Mouse (Mus musculus) heart, adult 2 months (tissue): ENCODE measurements around the gene Ccdc24. TPM values are rescaled to one million over a fixed set of nuclear protein-coding genes. Genes with fewer than 3 reads are reported as not detected.

Experiments
- DNase-seq, 2 experiments: peaks; one replicate each; pipeline ENCODE4 v3.0.0; 2021
- H3K27ac ChIP-seq: fragments of 200-600 bp; 2 replicates; pipeline ENCODE4 v1.8.1; 2022
- H3K27me3 ChIP-seq: fragments of 200-500 bp; 2 replicates; pipeline ENCODE4 v1.6.1; 2012; ENCODE audit warnings: mild to moderate bottlenecking, low read length, inconsistent platforms, mixed read lengths; ENCODE audit not compliant: control insufficient read depth, insufficient read depth
- H3K36me3 ChIP-seq: fragments of 200-500 bp; 2 replicates; pipeline ENCODE4 v1.6.1; 2012; ENCODE audit warnings: low read length, inconsistent platforms; ENCODE audit not compliant: control insufficient read depth, insufficient read depth
- H3K4me1 ChIP-seq: fragments of 200-500 bp; 2 replicates; pipeline ENCODE4 v1.6.1; 2011; ENCODE audit warnings: low read length; ENCODE audit not compliant: control insufficient read depth, insufficient read depth
- H3K4me3 ChIP-seq: fragments of 200-600 bp; 2 replicates; pipeline ENCODE4 v1.8.1; 2022
- H3K79me2 ChIP-seq: fragments of 200-500 bp; replicated peaks from 2 replicates; pipeline ENCODE4 v1.6.1; 2012; ENCODE audit warnings: mild to moderate bottlenecking, inconsistent platforms, low read length, moderate library complexity, mixed read lengths; ENCODE audit not compliant: control insufficient read depth, insufficient read depth
- H3K9ac ChIP-seq: fragments of 200-500 bp; 2 replicates; pipeline ENCODE4 v1.6.1; 2012; ENCODE audit warnings: low read depth, mild to moderate bottlenecking, control low read depth, inconsistent platforms, low read length, mixed read lengths
- CTCF ChIP-seq: fragments of 200-600 bp; IDR thresholded peaks from 2 replicates; pipeline ENCODE4 v1.8.1; 2022; ENCODE audit warnings: antibody characterized with exemption, mild to moderate bottlenecking, moderate library complexity
- EP300 ChIP-seq: fragments of 200-500 bp; IDR thresholded peaks from 2 replicates; pipeline ENCODE4 v1.6.1; 2011; ENCODE audit warnings: low read depth, low read length, control low read depth; ENCODE audit not compliant: insufficient read depth
- POLR2A ChIP-seq: fragments of 200-500 bp; IDR thresholded peaks from 2 replicates; pipeline ENCODE4 v1.6.1; 2011; ENCODE audit warnings: mild to moderate bottlenecking, low read depth, low read length, control low read depth; ENCODE audit not compliant: insufficient read depth
- WGBS: fragments of 180-500 bp; shearing (Covaris S2); methylation state at CpG from one replicate; pipeline ENCODE4 v1.1.7; 2018; 5-methylcytosine and 5-hydroxymethylcytosine counted together
- intact Hi-C: fragments of 180-260 bp; cut with DNase I; formaldehyde crosslinking; loops from one replicate; pipeline ENCODE4 v1.15.1; 2025
- polyA plus RNA-seq: library from polyadenylated mRNA; depleted of rRNA; stranded (reverse); fragments of >200 nt; gene quantifications from 2 replicates; pipeline ENCODE4 v1.2.3, GENCODE M21; 2012; rRNA removed
- total RNA-seq, 2 experiments: library from RNA; stranded (reverse); gene quantifications; 2 replicates each; pipeline ENCODE4 v1.2.3; 2021

Ccdc24 gene
- total and polyA plus RNA-seq, 3 experiments, result 0.09 to 2.0 (median 0.18) TPM

DNA sequence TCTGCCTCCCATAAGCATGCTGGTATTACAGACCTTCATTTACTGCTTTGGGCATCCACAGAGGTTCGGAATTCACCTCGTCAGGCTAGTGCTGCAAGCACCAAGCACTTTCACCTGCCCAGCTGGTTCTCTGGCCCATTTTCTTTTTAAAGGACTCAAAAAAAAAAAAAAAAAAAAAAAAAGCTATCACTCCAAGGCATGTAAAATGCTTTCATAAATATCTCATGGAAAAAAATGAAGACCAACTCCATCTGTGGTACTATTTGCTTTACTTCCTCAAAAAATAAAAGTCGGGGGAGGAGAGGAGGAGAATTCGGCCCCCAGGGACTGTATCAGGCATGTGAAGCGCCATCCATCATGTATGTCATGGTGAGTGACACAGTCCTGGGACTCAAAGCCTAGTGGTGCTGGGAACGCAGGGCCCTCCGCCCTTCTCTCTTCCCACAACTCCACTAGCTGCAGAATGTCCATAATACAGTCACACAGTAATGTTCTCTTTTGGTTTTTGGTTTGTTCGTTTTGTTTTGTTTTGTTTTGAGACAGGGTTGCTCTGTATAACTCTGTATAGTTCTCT is 43.7 kb downstream of the Ccdc24 start:
- H3K27ac ChIP-seq, result no peak overlapping the region

DNA sequence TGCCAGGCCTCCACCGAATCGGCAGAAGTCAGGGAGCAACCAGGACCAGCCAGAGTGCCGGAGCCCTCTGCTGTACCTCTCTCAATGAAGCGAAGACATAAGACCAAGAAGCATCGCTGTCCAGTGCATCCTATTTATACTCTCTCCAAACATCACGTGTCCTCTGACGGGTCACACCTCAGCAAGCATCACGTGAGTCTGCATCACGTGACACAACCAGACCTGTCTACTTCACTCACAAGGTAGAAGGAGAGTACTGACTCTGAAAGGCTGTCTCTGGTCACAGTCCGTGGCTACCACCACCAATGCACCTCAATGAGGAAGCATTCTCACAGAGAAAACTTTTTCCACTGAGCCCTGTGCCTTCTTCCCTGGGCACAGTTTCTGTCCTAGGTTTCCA is 54.3 kb downstream of the Ccdc24 start:
- H3K4me1 ChIP-seq, result no peaks in the 10 kb centered on the region
- TF ChIP-seq CTCF (no peak), EP300 (no peak), POLR2A (no peak)

More for the DNA sequence above, 43.7 kb downstream of the Ccdc24 start:
- no peak overlapping the region for H3K9ac ChIP-seq
- no peaks in the 10 kb centered on the region for H3K36me3 ChIP-seq
- H3K27me3 ChIP-seq, result no peaks in the 10 kb centered on the region
- H3K79me2 ChIP-seq, result no peaks in the 10 kb centered on the region
- H3K4me3 ChIP-seq, result no peak overlapping the region
- no peak for TF ChIP-seq EP300
- TF ChIP-seq CTCF, result no peak
- TF ChIP-seq POLR2A, result no peak
- WGBS, result 67% methylated on average over 8 of the region's 8 CpGs
- intact Hi-C loops, result loop anchor here (1.0 kb wide), 2 partner anchors 40 to 255 kb away; no protein-coding TSS in a partner anchor
- no peak for DNase-seq
- peaks cover 13% of the 10 kb centered on the region for H3K4me1 ChIP-seq

GRCm38 (mm10) chr4:117816776-117817175 is 55.6 kb downstream of the Ccdc24 start:
- intact Hi-C loops, result no loop called here

More for the DNA sequence above, 54.3 kb downstream of the Ccdc24 start:
- intact Hi-C loops, result no loop called here
- Histone ChIP-seq H3K79me2 (no peaks in the 10 kb centered on the region), H3K27me3 (no peaks in the 10 kb centered on the region), H3K36me3 (no peaks in the 10 kb centered on the region), H3K4me3 (no peak overlapping the region), H3K9ac (no peak overlapping the region), H3K27ac (no peak overlapping the region)
- WGBS, result 87% methylated on average over 10 of the region's 10 CpGs
- DNase-seq, result no peak

More at GRCm38 (mm10) chr4:117816776-117817175, 55.6 kb downstream of the Ccdc24 start:
- H3K4me3 ChIP-seq, result no peak overlapping the region
- no peak for DNase-seq
- H3K27ac ChIP-seq, result no peak overlapping the region
- no peaks in the 10 kb centered on the region for H3K79me2 ChIP-seq
- WGBS, result 68% methylated on average over 5 of the region's 5 CpGs
- H3K27me3 ChIP-seq, result no peaks in the 10 kb centered on the region
- H3K9ac ChIP-seq, result no peak overlapping the region
- no peaks in the 10 kb centered on the region for H3K36me3 ChIP-seq
- H3K4me1 ChIP-seq, result no peaks in the 10 kb centered on the region
- no peak for TF ChIP-seq POLR2A
- no peak for TF ChIP-seq CTCF
- TF ChIP-seq EP300, result no peak

Other genes with a start within 250 kb of the Ccdc24 start
- gene Dmap1, start 190.3 kb downstream of the Ccdc24 start, total RNA-seq, result 10 to 100 TPM; 17.9 to 19.4 TPM
- gene Dmap1, start 190.3 kb downstream of the Ccdc24 start, polyA plus RNA-seq, result 14.1 and 18.5 TPM in 2 replicates
- gene Gm12845, start 148.1 kb downstream of the Ccdc24 start, total RNA-seq, result not detected
- gene Gm12845, start 148.1 kb downstream of the Ccdc24 start, polyA plus RNA-seq, result not detected in 2 replicates
- gene Klf17, start 106.9 kb downstream of the Ccdc24 start, total RNA-seq, result not detected
- gene Klf17, start 106.9 kb downstream of the Ccdc24 start, polyA plus RNA-seq, result not detected in 2 replicates
- gene Slc6a9, start 38.1 kb downstream of the Ccdc24 start, total RNA-seq, result 1 to 10 TPM; 2.5 to 3.4 TPM
- 6.9 and 9.2 TPM in 2 replicates for gene Slc6a9, start 38.1 kb downstream of the Ccdc24 start, polyA plus RNA-seq
- gene B4galt2, start 10.9 kb upstream of the Ccdc24 start, total RNA-seq, result 1 to 10 TPM; 4.0 to 4.3 TPM
- 8.6 and 9.3 TPM in 2 replicates for gene B4galt2, start 10.9 kb upstream of the Ccdc24 start, polyA plus RNA-seq
- 100 to 1,000 TPM; 109 to 124 TPM for gene Atp6v0b, start 14.8 kb upstream of the Ccdc24 start, total RNA-seq
- 279 and 324 TPM in 2 replicates for gene Atp6v0b, start 14.8 kb upstream of the Ccdc24 start, polyA plus RNA-seq
- gene Dph2, start 19.5 kb upstream of the Ccdc24 start, total RNA-seq, result 1 to 10 TPM; 3.0 to 3.9 TPM
- gene Dph2, start 19.5 kb upstream of the Ccdc24 start, polyA plus RNA-seq, result 7.3 and 8.4 TPM in 2 replicates
- 10 to 100 TPM; 60.8 to 68.4 TPM for gene Ipo13, start 42.4 kb upstream of the Ccdc24 start, total RNA-seq
- 104 and 108 TPM in 2 replicates for gene Ipo13, start 42.4 kb upstream of the Ccdc24 start, polyA plus RNA-seq
- not detected for gene Artn, start 57.2 kb upstream of the Ccdc24 start, total RNA-seq
- 0.09 and 0.23 TPM in 2 replicates for gene Artn, start 57.2 kb upstream of the Ccdc24 start, polyA plus RNA-seq